Mouse (Mus musculus) T-helper 2 cell (primary cell): ENCODE results near the gene Rnf126.

Source experiments
- in situ Hi-C: fragments of 300-600 bp; cut with MboI, MseI; formaldehyde crosslinking; loops from one replicate; pipeline ENCODE4 v1.15.1; 2025; ENCODE audit warnings: high pct_unique_total_duplicates

Rnf126 gene

GRCm38 (mm10) chr10:79766508-79767325 is at the start of gene Rnf126:
Gene Rnf126 (minus strand): TSS chr10:79766952.
- in situ Hi-C loops: no loop called here

- in situ Hi-C loops: no loop called here
Measured at GRCm38 (mm10) chr10:79815671-79816494, 49.1 kb upstream of the Rnf126 start.

- in situ Hi-C loops: no loop called here
Measured at GRCm38 (mm10) chr10:79814271-79814842, 47.6 kb upstream of the Rnf126 start.

GRCm38 (mm10) chr10:79811736-79812637 is 45.2 kb upstream of the Rnf126 start:
- in situ Hi-C loops: no loop called here

GRCm38 (mm10) chr10:79808728-79809127 is 42.0 kb upstream of the Rnf126 start:
- in situ Hi-C loops: no loop called here

- in situ Hi-C loops: no loop called here
Measured at GRCm38 (mm10) chr10:79807826-79808225, 41.1 kb upstream of the Rnf126 start.

- in situ Hi-C loops: no loop called here
Measured at GRCm38 (mm10) chr10:79806972-79807371, 40.2 kb upstream of the Rnf126 start.

GRCm38 (mm10) chr10:79806331-79806730 is 39.6 kb upstream of the Rnf126 start:
- in situ Hi-C loops: no loop called here

GRCm38 (mm10) chr10:79805636-79806035 is 38.9 kb upstream of the Rnf126 start:
- in situ Hi-C loops: no loop called here

- in situ Hi-C loops: no loop called here
Measured at GRCm38 (mm10) chr10:79803716-79804323, 37.1 kb upstream of the Rnf126 start.

GRCm38 (mm10) chr10:79802331-79802971 is 35.7 kb upstream of the Rnf126 start:
- in situ Hi-C loops: no loop called here

GRCm38 (mm10) chr10:79801837-79802236 is 35.1 kb upstream of the Rnf126 start:
- in situ Hi-C loops: no loop called here

GRCm38 (mm10) chr10:79800508-79800907 is 33.8 kb upstream of the Rnf126 start:
- in situ Hi-C loops: no loop called here

GRCm38 (mm10) chr10:79798289-79798928 is 31.7 kb upstream of the Rnf126 start:
- in situ Hi-C loops: no loop called here

- in situ Hi-C loops: no loop called here
Measured at GRCm38 (mm10) chr10:79797326-79797725, 30.6 kb upstream of the Rnf126 start.

GRCm38 (mm10) chr10:79795905-79796304 is 29.2 kb upstream of the Rnf126 start:
- in situ Hi-C loops: no loop called here

- in situ Hi-C loops: no loop called here
Measured at GRCm38 (mm10) chr10:79794491-79794931, 27.8 kb upstream of the Rnf126 start.

- in situ Hi-C loops: no loop called here
Measured at GRCm38 (mm10) chr10:79793738-79794490, 27.2 kb upstream of the Rnf126 start.
